Mouse (Mus musculus) thymus, adult 2 months (tissue): ENCODE measurements around the gene P2ry12.

Experiments
- CTCF ChIP-seq: fragments of 200-500 bp; IDR thresholded peaks from 2 replicates; pipeline ENCODE4 v1.5.1; 2012; ENCODE audit warnings: mild to moderate bottlenecking, control low read depth, low read length, moderate library complexity, borderline replicate concordance; ENCODE audit not compliant: control insufficient read depth, poor library complexity, insufficient read depth; ENCODE audit errors: extremely low read depth
- POLR2A ChIP-seq: fragments of 200-500 bp; IDR thresholded peaks from 2 replicates; pipeline ENCODE4 v1.6.1; 2012; ENCODE audit warnings: mild to moderate bottlenecking, low read length, control low read depth, moderate library complexity; ENCODE audit not compliant: control insufficient read depth, poor library complexity, insufficient read depth; ENCODE audit errors: extremely low read depth

DNA sequence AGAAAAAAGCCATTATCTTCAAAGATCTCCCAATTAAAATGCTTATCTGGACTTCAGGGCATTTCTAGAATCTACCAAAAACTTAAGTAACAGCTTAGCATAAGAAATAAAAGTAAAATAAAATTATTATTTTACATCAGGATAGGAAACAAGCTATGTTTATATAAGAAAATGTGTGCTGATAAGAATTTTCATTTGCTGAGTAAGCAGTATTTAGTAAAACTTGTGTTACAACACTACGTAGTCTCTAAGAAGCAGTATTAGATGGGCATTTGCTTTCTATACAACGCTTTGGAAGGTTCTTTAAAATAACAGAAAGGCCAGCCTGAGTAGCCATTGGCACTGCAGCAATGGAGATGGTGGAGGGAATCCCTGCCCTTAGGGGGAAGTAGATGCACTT is 746 bp upstream of the P2ry12 start:
- TF ChIP-seq CTCF: no peak
- no peak for TF ChIP-seq POLR2A
